Mouse (Mus musculus): ENCODE results near the gene Ttc32. TPM values are rescaled to one million over a fixed set of nuclear protein-coding genes. Genes with fewer than 3 reads are reported as not detected.
A peak's percentile ranks its signal among the peaks of the same experiment; 100 is the strongest.

The Ttc32 gene
- polyA plus RNA-seq (2014; fragmentation: Nextera tagmentation; extraction: Ambion mirVana): 14.4 and 14.7 TPM in 2 replicates

GRCm38 (mm10) chr12:9029888-9030723 is at the start of gene Ttc32:
Ttc32 (plus strand) TSS chr12:9029997.
- peaks cover 6% of the 10 kb centered on the region; the same call in 1 of the 2 replicates for H3K4me1 ChIP-seq (ENCODE audit: control insufficient read depth, insufficient read depth, low read length)
- peaks cover 10% of the 10 kb centered on the region; the same call in 1 of the 2 replicates for H3K36me3 ChIP-seq (ENCODE audit: control insufficient read depth, insufficient read depth, low read length)
- no peaks in the 10 kb centered on the region for H3K9me3 ChIP-seq (ENCODE audit: control insufficient read depth, low read length)
- DNase-seq (ENCODE audit: low spot score) (peak; percentile 97), ATAC-seq (ENCODE audit: low read depth) (peak; percentile 95)
- peak within 1 kb of the TSS; percentile 70 for H3K4me3 ChIP-seq (ENCODE audit: low read depth, low read length)
- H3K27ac ChIP-seq (replicated peaks; ENCODE audit: low read depth, low read length): peak within 1 kb of the TSS; percentile 99
- H3K9ac ChIP-seq (ENCODE audit: low read depth, low read length): peak within 1 kb of the TSS; percentile 91
- H3K4me2 ChIP-seq (ENCODE audit: low read depth, low read length): peak within 1 kb of the TSS; percentile 87
- under 1% methylated on average over 49 of the region's 69 CpGs for WGBS
- H3K27me3 ChIP-seq (replicated peaks; ENCODE audit: control insufficient read depth, insufficient read depth, low read length): no peaks in the 10 kb centered on the region

GRCm38 (mm10) chr12:8993231-8993630 is 36.6 kb upstream of the Ttc32 start:
- WGBS: 67% methylated on average over 8 of the region's 8 CpGs
- Histone ChIP-seq H3K4me1 (ENCODE audit: control insufficient read depth, insufficient read depth, low read length) (no peaks in the 10 kb centered on the region), H3K27ac (replicated peaks; ENCODE audit: low read depth, low read length) (no peak overlapping the region), H3K9ac (ENCODE audit: low read depth, low read length) (no peak overlapping the region), H3K9me3 (ENCODE audit: control insufficient read depth, low read length) (no peaks in the 10 kb centered on the region), H3K4me2 (ENCODE audit: low read depth, low read length) (no peak overlapping the region), H3K27me3 (replicated peaks; ENCODE audit: control insufficient read depth, insufficient read depth, low read length) (no peaks in the 10 kb centered on the region), H3K36me3 (ENCODE audit: control insufficient read depth, insufficient read depth, low read length) (peaks cover 22% of the 10 kb centered on the region; the same call in 1 of the 2 replicates), H3K4me3 (ENCODE audit: low read depth, low read length) (no peak overlapping the region)
- DNase-seq (ENCODE audit: low spot score): no peak
- no peak for ATAC-seq (ENCODE audit: low read depth)

GRCm38 (mm10) chr12:8998318-8998717 is 31.5 kb upstream of the Ttc32 start:
- Histone ChIP-seq H3K27me3 (replicated peaks; ENCODE audit: control insufficient read depth, insufficient read depth, low read length) (no peaks in the 10 kb centered on the region), H3K9ac (ENCODE audit: low read depth, low read length) (no peak overlapping the region), H3K36me3 (ENCODE audit: control insufficient read depth, insufficient read depth, low read length) (peaks cover 20% of the 10 kb centered on the region; the same call in 1 of the 2 replicates), H3K4me2 (ENCODE audit: low read depth, low read length) (no peak overlapping the region), H3K9me3 (ENCODE audit: control insufficient read depth, low read length) (no peaks in the 10 kb centered on the region), H3K4me3 (ENCODE audit: low read depth, low read length) (no peak overlapping the region), H3K27ac (replicated peaks; ENCODE audit: low read depth, low read length) (no peak overlapping the region), H3K4me1 (ENCODE audit: control insufficient read depth, insufficient read depth, low read length) (no peaks in the 10 kb centered on the region)
- 86% methylated on average over 4 of the region's 4 CpGs for WGBS
- ATAC-seq (ENCODE audit: low read depth) (no peak), DNase-seq (ENCODE audit: low spot score) (no peak)

- Histone ChIP-seq H3K4me2 (ENCODE audit: low read depth, low read length) (0 out of 2 replicates have a peak overlapping the region, but pooled peaks have one; percentile 33), H3K9me3 (ENCODE audit: control insufficient read depth, low read length) (no peaks in the 10 kb centered on the region), H3K27ac (replicated peaks; ENCODE audit: low read depth, low read length) (no peak overlapping the region), H3K27me3 (replicated peaks; ENCODE audit: control insufficient read depth, insufficient read depth, low read length) (no peaks in the 10 kb centered on the region), H3K4me3 (ENCODE audit: low read depth, low read length) (no peak overlapping the region), H3K36me3 (ENCODE audit: control insufficient read depth, insufficient read depth, low read length) (peaks cover 11% of the 10 kb centered on the region), H3K9ac (ENCODE audit: low read depth, low read length) (0 out of 2 replicates have a peak overlapping the region, but pooled peaks have one; percentile 31), H3K4me1 (ENCODE audit: control insufficient read depth, insufficient read depth, low read length) (no peaks in the 10 kb centered on the region)
- DNase-seq (ENCODE audit: low spot score) (peak; percentile 94), ATAC-seq (ENCODE audit: low read depth) (peak; percentile 57; the same call in 1 of the 2 replicates)
- 18% methylated on average over 5 of the region's 5 CpGs for WGBS
Measured at GRCm38 (mm10) chr12:9002038-9002648, 27.7 kb upstream of the Ttc32 start.

GRCm38 (mm10) chr12:9007146-9007545 is 22.7 kb upstream of the Ttc32 start:
- WGBS: 58% methylated on average over 4 of the region's 4 CpGs
- Histone ChIP-seq H3K27ac (replicated peaks; ENCODE audit: low read depth, low read length) (no peak overlapping the region), H3K36me3 (ENCODE audit: control insufficient read depth, insufficient read depth, low read length) (peaks cover 10% of the 10 kb centered on the region), H3K4me3 (ENCODE audit: low read depth, low read length) (no peak overlapping the region), H3K9me3 (ENCODE audit: control insufficient read depth, low read length) (no peaks in the 10 kb centered on the region), H3K27me3 (replicated peaks; ENCODE audit: control insufficient read depth, insufficient read depth, low read length) (no peaks in the 10 kb centered on the region), H3K9ac (ENCODE audit: low read depth, low read length) (no peak overlapping the region), H3K4me1 (ENCODE audit: control insufficient read depth, insufficient read depth, low read length) (no peaks in the 10 kb centered on the region), H3K4me2 (ENCODE audit: low read depth, low read length) (no peak overlapping the region)
- DNase-seq (ENCODE audit: low spot score) (no peak), ATAC-seq (ENCODE audit: low read depth) (no peak)

GRCm38 (mm10) chr12:9007811-9008210 is 22.0 kb upstream of the Ttc32 start:
- no peak for DNase-seq (ENCODE audit: low spot score)
- 83% methylated on average over 6 of the region's 6 CpGs for WGBS
- Histone ChIP-seq H3K9me3 (ENCODE audit: control insufficient read depth, low read length) (no peaks in the 10 kb centered on the region), H3K9ac (ENCODE audit: low read depth, low read length) (no peak overlapping the region), H3K27me3 (replicated peaks; ENCODE audit: control insufficient read depth, insufficient read depth, low read length) (no peaks in the 10 kb centered on the region), H3K36me3 (ENCODE audit: control insufficient read depth, insufficient read depth, low read length) (peaks cover 15% of the 10 kb centered on the region), H3K27ac (replicated peaks; ENCODE audit: low read depth, low read length) (no peak overlapping the region), H3K4me3 (ENCODE audit: low read depth, low read length) (no peak overlapping the region), H3K4me1 (ENCODE audit: control insufficient read depth, insufficient read depth, low read length) (no peaks in the 10 kb centered on the region), H3K4me2 (ENCODE audit: low read depth, low read length) (no peak overlapping the region)
- no peak for ATAC-seq (ENCODE audit: low read depth)

GRCm38 (mm10) chr12:9010311-9010710 is 19.5 kb upstream of the Ttc32 start:
- ATAC-seq (ENCODE audit: low read depth): no peak
- Histone ChIP-seq H3K9ac (ENCODE audit: low read depth, low read length) (no peak overlapping the region), H3K36me3 (ENCODE audit: control insufficient read depth, insufficient read depth, low read length) (peaks cover 18% of the 10 kb centered on the region), H3K4me3 (ENCODE audit: low read depth, low read length) (no peak overlapping the region), H3K4me2 (ENCODE audit: low read depth, low read length) (no peak overlapping the region), H3K27ac (replicated peaks; ENCODE audit: low read depth, low read length) (no peak overlapping the region), H3K27me3 (replicated peaks; ENCODE audit: control insufficient read depth, insufficient read depth, low read length) (no peaks in the 10 kb centered on the region), H3K4me1 (ENCODE audit: control insufficient read depth, insufficient read depth, low read length) (no peaks in the 10 kb centered on the region), H3K9me3 (ENCODE audit: control insufficient read depth, low read length) (no peaks in the 10 kb centered on the region)
- no peak for DNase-seq (ENCODE audit: low spot score)
- WGBS: 64% methylated on average over 4 of the region's 4 CpGs

- no peak overlapping the region for H3K4me2 ChIP-seq (ENCODE audit: low read depth, low read length)
- H3K4me1 ChIP-seq (ENCODE audit: control insufficient read depth, insufficient read depth, low read length): no peaks in the 10 kb centered on the region
- DNase-seq (ENCODE audit: low spot score) (no peak), ATAC-seq (ENCODE audit: low read depth) (no peak)
- H3K27ac ChIP-seq (replicated peaks; ENCODE audit: low read depth, low read length): no peak overlapping the region
- 93% methylated on average over 9 of the region's 9 CpGs for WGBS
- no peaks in the 10 kb centered on the region for H3K9me3 ChIP-seq (ENCODE audit: control insufficient read depth, low read length)
- no peak overlapping the region for H3K9ac ChIP-seq (ENCODE audit: low read depth, low read length)
- H3K36me3 ChIP-seq (ENCODE audit: control insufficient read depth, insufficient read depth, low read length): peaks cover 36% of the 10 kb centered on the region
- no peak overlapping the region for H3K4me3 ChIP-seq (ENCODE audit: low read depth, low read length)
- H3K27me3 ChIP-seq (replicated peaks; ENCODE audit: control insufficient read depth, insufficient read depth, low read length): no peaks in the 10 kb centered on the region
Measured at GRCm38 (mm10) chr12:9016376-9016775, 13.4 kb upstream of the Ttc32 start.

Measured in embryonic facial prominence, embryonic 14.5 days (tissue).